Mouse (Mus musculus): ENCODE data around the gene Atp6v0a1.

DNA sequence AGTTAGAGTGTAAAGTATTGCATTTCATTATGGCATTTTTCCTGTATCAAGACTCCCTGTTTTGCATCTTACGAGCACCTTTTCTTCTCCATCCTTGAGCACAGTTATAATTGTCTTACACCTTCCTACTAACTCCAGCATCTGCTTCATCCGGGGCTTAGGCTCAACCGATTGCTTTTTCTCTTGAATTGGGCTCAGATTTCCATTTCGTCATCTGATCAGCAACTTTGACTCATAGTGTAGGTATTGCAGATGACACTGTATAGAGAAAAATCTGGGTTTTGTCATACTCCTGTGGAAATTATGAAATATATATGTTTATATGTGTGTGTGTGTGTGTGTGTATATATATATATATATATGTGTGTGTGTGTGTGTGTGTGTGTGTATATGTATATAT is 12.8 kb upstream of the Atp6v0a1 start:
- no peak for TF ChIP-seq CTCF (IDR thresholded peaks at IDR 0.05; ENCODE audit: control insufficient read depth, insufficient read depth, insufficient read length)
- no peak for TF ChIP-seq MYOD1 (IDR thresholded peaks at IDR 0.05; ENCODE audit: control insufficient read depth, insufficient read length, low read depth)
- TF ChIP-seq USF1 (IDR thresholded peaks at IDR 0.05; ENCODE audit: low read depth): no peak
- TF ChIP-seq MAX (IDR thresholded peaks at IDR 0.05): no peak
- no peak for TF ChIP-seq CEBPB (IDR thresholded peaks at IDR 0.05; ENCODE audit: low read depth)
- no peak for TF ChIP-seq MYOG (IDR thresholded peaks at IDR 0.05; ENCODE audit: control insufficient read depth, extremely low read depth, insufficient read length)

All from C2C12 (cell line).